Mouse (Mus musculus) left cerebral cortex, adult 8-10 months (tissue): Measurements from ENCODE around the gene Rpl9-ps1. TPM values are rescaled to one million over a fixed set of nuclear protein-coding genes. Genes with fewer than 3 reads are reported as not detected.

ENCODE experiments used
- DNase-seq, 2 experiments: peaks; one replicate each; pipeline ENCODE4 v3.0.0; 2022; ENCODE audit warnings: low spot score in 2 of 2
- total RNA-seq, 4 experiments: library from RNA; stranded (reverse); gene quantifications; 2 replicates each; pipeline ENCODE4 v1.2.4; 2022

The Rpl9-ps1 gene
- not detected for total RNA-seq

GRCm38 (mm10) chr11:83645521-83645920 lies at the start of gene Rpl9-ps1:
TSS of gene Rpl9-ps1 (minus strand) at chr11:83645621.
- DNase-seq, result no peak

- DNase-seq, result no peak
Measured at GRCm38 (mm10) chr11:83692008-83692407, 46.6 kb upstream of the Rpl9-ps1 start.

- DNase-seq, result no peak
Measured at GRCm38 (mm10) chr11:83689918-83690317, 44.5 kb upstream of the Rpl9-ps1 start.

- no peak for DNase-seq
Measured at GRCm38 (mm10) chr11:83675665-83676064, 30.2 kb upstream of the Rpl9-ps1 start.

- no peak for DNase-seq
Measured at GRCm38 (mm10) chr11:83671743-83672142, 26.3 kb upstream of the Rpl9-ps1 start.

GRCm38 (mm10) chr11:83663532-83663931 lies 18.1 kb upstream of the Rpl9-ps1 start:
- no peak for DNase-seq

- no peak for DNase-seq
Measured at GRCm38 (mm10) chr11:83662204-83662603, 16.8 kb upstream of the Rpl9-ps1 start, which contains the start of gene Ccl4. TSS of gene Ccl4 (plus strand) at chr11:83662584.

GRCm38 (mm10) chr11:83658797-83659196 lies 13.4 kb upstream of the Rpl9-ps1 start:
- no peak for DNase-seq

- DNase-seq, result no peak
Measured at GRCm38 (mm10) chr11:83657508-83657907, 12.1 kb upstream of the Rpl9-ps1 start.

- no peak for DNase-seq
Measured at GRCm38 (mm10) chr11:83654606-83655005, 9.2 kb upstream of the Rpl9-ps1 start.

GRCm38 (mm10) chr11:83649305-83649841 lies 4.0 kb upstream of the Rpl9-ps1 start, which contains the start of gene Ccl3:
TSS of gene Ccl3 (minus strand) at chr11:83649355.
- no peak for DNase-seq

- DNase-seq, result no peak
Measured at GRCm38 (mm10) chr11:83646356-83647149, 1.1 kb upstream of the Rpl9-ps1 start.

GRCm38 (mm10) chr11:83641216-83641615 lies 4.2 kb downstream of the Rpl9-ps1 start:
- no peak for DNase-seq

- DNase-seq, result no peak
Measured at GRCm38 (mm10) chr11:83640141-83640540, 5.3 kb downstream of the Rpl9-ps1 start.

- DNase-seq, result no peak
Measured at GRCm38 (mm10) chr11:83639533-83639932, 5.9 kb downstream of the Rpl9-ps1 start.

- no peak for DNase-seq
Measured at GRCm38 (mm10) chr11:83638934-83639333, 6.5 kb downstream of the Rpl9-ps1 start.

- no peak for DNase-seq
Measured at GRCm38 (mm10) chr11:83636742-83637235, 8.6 kb downstream of the Rpl9-ps1 start.

GRCm38 (mm10) chr11:83634898-83635297 lies 10.5 kb downstream of the Rpl9-ps1 start:
- no peak for DNase-seq

GRCm38 (mm10) chr11:83634425-83634824 lies 11.0 kb downstream of the Rpl9-ps1 start:
- no peak for DNase-seq

GRCm38 (mm10) chr11:83632744-83633143 lies 12.7 kb downstream of the Rpl9-ps1 start:
- no peak for DNase-seq

GRCm38 (mm10) chr11:83631065-83631464 lies 14.4 kb downstream of the Rpl9-ps1 start:
- no peak for DNase-seq

GRCm38 (mm10) chr11:83630630-83631029 lies 14.8 kb downstream of the Rpl9-ps1 start:
- DNase-seq, result no peak

- no peak for DNase-seq
Measured at GRCm38 (mm10) chr11:83628808-83629207, 16.6 kb downstream of the Rpl9-ps1 start.
